Mouse (Mus musculus) intestine, postnatal 0 days (tissue): ENCODE measurements at regions not wholly inside any gene's neighbourhood (a gene's known extent, or its start where the extent isn't known, plus 50 kb on each side); places are given as distances from the start of the nearest gene placed in this dataset.
"Not testable (repeated sequence)": the region's sequence is repeated elsewhere in the genome, so short reads cannot be mapped to it uniquely, and the experiment has no call there.

Experiments
- ATAC-seq: fragments of 200-750 bp; cut with Nextera tagmentation; 2 replicates; pipeline ENCODE4 v1.8.0; 2017; ENCODE audit warnings: mild to moderate bottlenecking, moderate TSS enrichment, moderate library complexity
- H3K27ac ChIP-seq: fragments of 300-500 bp; sonication (generic); 2 replicates; pipeline ENCODE4 v1.5.1; 2014; ENCODE audit warnings: mild to moderate bottlenecking, low read depth, low read length, moderate library complexity
- H3K27me3 ChIP-seq: fragments of 300-500 bp; sonication (generic); replicated peaks from 2 replicates; pipeline ENCODE4 v1.6.1; 2014; ENCODE audit warnings: low read length, mixed read lengths; ENCODE audit not compliant: control insufficient read depth, insufficient read depth
- H3K36me3 ChIP-seq: fragments of 300-500 bp; sonication (generic); 2 replicates; pipeline ENCODE4 v1.6.1; 2014; ENCODE audit warnings: mild to moderate bottlenecking, moderate library complexity; ENCODE audit not compliant: control insufficient read depth, insufficient read depth
- H3K4me1 ChIP-seq: fragments of 300-500 bp; sonication (generic); replicated peaks from 2 replicates; pipeline ENCODE4 v1.6.1; 2014; ENCODE audit warnings: antibody characterized with exemption, low read length, mixed read lengths; ENCODE audit not compliant: control insufficient read depth, insufficient read depth
- H3K4me2 ChIP-seq: fragments of 300-500 bp; sonication (generic); replicated peaks from 2 replicates; pipeline ENCODE4 v1.6.1; 2014; ENCODE audit warnings: low read depth, mild to moderate bottlenecking, moderate library complexity
- H3K4me3 ChIP-seq: fragments of 300-500 bp; sonication (generic); 2 replicates; pipeline ENCODE4 v1.5.1; 2014; ENCODE audit warnings: low read depth, low read length
- H3K9ac ChIP-seq: fragments of 300-500 bp; sonication (generic); 2 replicates; pipeline ENCODE4 v1.6.1; 2014; ENCODE audit warnings: mild to moderate bottlenecking, low read depth, low read length
- H3K9me3 ChIP-seq: fragments of 300-500 bp; sonication (generic); 2 replicates; pipeline ENCODE4 v1.6.1; 2016; ENCODE audit warnings: mixed run types; ENCODE audit not compliant: control insufficient read depth
- CTCF ChIP-seq: sonication (generic); IDR thresholded peaks from 2 replicates; pipeline ENCODE4 v1.5.1; 2016; ENCODE audit warnings: low read depth, mild to moderate bottlenecking, control low read depth, antibody characterized with exemption, moderate library complexity
- whole genome bisulfite sequencing: fragments of 180-500 bp; shearing (Covaris S2); extraction: QIAGEN DNeasy Blood & Tissue Kit; methylation state at CpG from one replicate; pipeline ENCODE4 v1.1.7; 2014; 5-methylcytosine and 5-hydroxymethylcytosine counted together

GRCm38 (mm10) chr5:102180250-102180649, 110.5 kb upstream of the Wdfy3 start:
- no peak for ATAC-seq
- WGBS = 82% methylated on average over 8 of the region's 8 CpGs
- no peak overlapping the region for H3K4me2 ChIP-seq
- no peaks in the 10 kb centered on the region for H3K4me1 ChIP-seq
- no peaks in the 10 kb centered on the region for H3K36me3 ChIP-seq
- no peaks in the 10 kb centered on the region for H3K9me3 ChIP-seq
- H3K27me3 ChIP-seq = no peaks in the 10 kb centered on the region
- no peak overlapping the region for H3K4me3 ChIP-seq
- no peak overlapping the region for H3K9ac ChIP-seq
- no peak overlapping the region for H3K27ac ChIP-seq
- no peak for TF ChIP-seq CTCF

- 73% methylated on average over 4 of the region's 4 CpGs for WGBS
- ATAC-seq = not testable (repeated sequence)
Measured at GRCm38 (mm10) chr5:102188951-102189350, 119.2 kb upstream of the Wdfy3 start.

GRCm38 (mm10) chr5:102206456-102206855, 136.7 kb upstream of the Wdfy3 start:
- no peak overlapping the region for H3K4me3 ChIP-seq
- H3K4me1 ChIP-seq = no peaks in the 10 kb centered on the region
- H3K9ac ChIP-seq = no peak overlapping the region
- H3K4me2 ChIP-seq = no peak overlapping the region
- no peak for TF ChIP-seq CTCF
- no peaks in the 10 kb centered on the region for H3K9me3 ChIP-seq
- no peaks in the 10 kb centered on the region for H3K27me3 ChIP-seq
- no peak for ATAC-seq
- H3K27ac ChIP-seq = no peak overlapping the region
- H3K36me3 ChIP-seq = no peaks in the 10 kb centered on the region
- 44% methylated on average over 4 of the region's 4 CpGs for WGBS

More at GRCm38 (mm10) chr5:102188951-102189350, 119.2 kb upstream of the Wdfy3 start:
- not testable (repeated sequence) for H3K36me3 ChIP-seq, H3K9me3 ChIP-seq, H3K4me3 ChIP-seq, H3K9ac ChIP-seq, H3K4me2 ChIP-seq, H3K4me1 ChIP-seq, H3K27ac ChIP-seq, H3K27me3 ChIP-seq

GRCm38 (mm10) chr5:102206953-102207352, 137.2 kb upstream of the Wdfy3 start:
- Histone ChIP-seq H3K4me1 (no peaks in the 10 kb centered on the region), H3K27ac (no peak overlapping the region), H3K36me3 (no peaks in the 10 kb centered on the region), H3K4me2 (0 out of 2 replicates have a peak overlapping the region, but pooled peaks have one; percentile 24), H3K27me3 (no peaks in the 10 kb centered on the region), H3K9me3 (no peaks in the 10 kb centered on the region), H3K4me3 (no peak overlapping the region), H3K9ac (no peak overlapping the region)
- 3% methylated on average over 16 of the region's 16 CpGs for WGBS
- peak; percentile 66; the same call in 1 of the 2 replicates for ATAC-seq
- TF ChIP-seq CTCF = peak; percentile 82

GRCm38 (mm10) chr5:102213145-102213544, 143.4 kb upstream of the Wdfy3 start:
- Histone ChIP-seq H3K4me1 (no peaks in the 10 kb centered on the region), H3K9me3 (no peaks in the 10 kb centered on the region), H3K27ac (no peak overlapping the region), H3K9ac (no peak overlapping the region), H3K4me2 (no peak overlapping the region), H3K27me3 (no peaks in the 10 kb centered on the region), H3K4me3 (no peak overlapping the region), H3K36me3 (no peaks in the 10 kb centered on the region)
- WGBS = 72% methylated on average over 6 of the region's 6 CpGs
- TF ChIP-seq CTCF = peak; percentile 56
- ATAC-seq = no peak

GRCm38 (mm10) chr5:102227131-102227530, 157.4 kb upstream of the Wdfy3 start:
- TF ChIP-seq CTCF = no peak
- Histone ChIP-seq H3K27ac (no peak overlapping the region), H3K4me3 (no peak overlapping the region), H3K27me3 (no peaks in the 10 kb centered on the region), H3K36me3 (no peaks in the 10 kb centered on the region), H3K9me3 (no peaks in the 10 kb centered on the region), H3K9ac (no peak overlapping the region), H3K4me2 (no peak overlapping the region), H3K4me1 (no peaks in the 10 kb centered on the region)
- ATAC-seq = no peak
- WGBS = 33% methylated on average over 6 of the region's 6 CpGs

- H3K27me3 ChIP-seq = no peaks in the 10 kb centered on the region
- no peak for TF ChIP-seq CTCF
- H3K27ac ChIP-seq = no peak overlapping the region
- no peak for ATAC-seq
- no peaks in the 10 kb centered on the region for H3K4me1 ChIP-seq
- H3K9me3 ChIP-seq = no peaks in the 10 kb centered on the region
- no peak overlapping the region for H3K4me3 ChIP-seq
- H3K36me3 ChIP-seq = no peaks in the 10 kb centered on the region
- no peak overlapping the region for H3K9ac ChIP-seq
- 80% methylated on average over 5 of the region's 5 CpGs for WGBS
- no peak overlapping the region for H3K4me2 ChIP-seq
Measured at GRCm38 (mm10) chr5:102242614-102243013, 172.9 kb upstream of the Wdfy3 start.
